ENCODE assay signal across 15 mouse cellular contexts in genomic region chr2:170772885-170773270, GRCm38 (mm10). TPM values are rescaled to one million over a fixed set of nuclear protein-coding genes. Genes with fewer than 3 reads are reported as not detected.
DNase-seq lines count a peak whose midpoint lies in the region; ATAC-seq lines count a peak whose summit lies in the region.
"Had no signal": no experiment of that assay in that cellular context is flagged by ENCODE, and none has a peak within 500 bp of the region (broad histone marks: within the 10 kb centered on the region; RNA-seq: fewer than 3 reads in every experiment).

No protein-coding gene starts in this region.

- no peak overlapping the region for H3K4me3 ChIP-seq in neural tube, embryonic 11.5 days (ENCODE audit: low read depth, low read length)
- no peak overlapping the region for H3K4me3 ChIP-seq in forebrain, embryonic 13.5 days
- H3K4me3 ChIP-seq in hindbrain, embryonic 16.5 days (ENCODE audit: low read length), result no peak overlapping the region
- no peak overlapping the region for H3K4me3 ChIP-seq in neural tube, embryonic 13.5 days
- H3K4me3 ChIP-seq: intestine, embryonic 15.5 days had no signal

- peaks cover 8% of the 10 kb centered on the region; the same call in 1 of the 2 replicates for H3K4me1 ChIP-seq in neural tube, embryonic 11.5 days (ENCODE audit: control insufficient read depth, insufficient read depth, low read length)
- peaks cover 30% of the 10 kb centered on the region for H3K4me1 ChIP-seq in forebrain, embryonic 13.5 days
- peaks cover 14% of the 10 kb centered on the region for H3K4me1 ChIP-seq in hindbrain, embryonic 16.5 days (ENCODE audit: control insufficient read depth, insufficient read depth, low read depth, low read length)
- H3K4me1 ChIP-seq in neural tube, embryonic 13.5 days (replicated peaks), result peaks cover 32% of the 10 kb centered on the region

- H3K27ac ChIP-seq in neural tube, embryonic 11.5 days (ENCODE audit: low read depth, low read length), result peak overlapping the region; percentile 63
- H3K27ac ChIP-seq in forebrain, embryonic 13.5 days, result peak overlapping the region; percentile 82
- H3K27ac ChIP-seq in hindbrain, embryonic 16.5 days (ENCODE audit: low read depth, low read length), result peak overlapping the region; percentile 32
- peak overlapping the region; percentile 80 for H3K27ac ChIP-seq in neural tube, embryonic 13.5 days (replicated peaks)
- H3K27ac ChIP-seq: intestine, embryonic 15.5 days; kidney, postnatal 0 days had no signal

- WGBS in neural tube, embryonic 11.5 days, result 34% methylated on average over 8 of the region's 8 CpGs
- 14% methylated on average over 8 of the region's 8 CpGs for whole genome bisulfite sequencing in forebrain, embryonic 13.5 days
- 14% methylated on average over 8 of the region's 8 CpGs for WGBS in hindbrain, embryonic 16.5 days
- WGBS in neural tube, embryonic 13.5 days, result 26% methylated on average over 8 of the region's 8 CpGs

- no peak for DNase-seq in neural tube, embryonic 11.5 days (ENCODE audit: low spot score)
- no peak for DNase-seq in neural tube, embryonic 10.5 days (ENCODE audit: extremely low spot score, low spot score)
- DNase-seq in frontal cortex, adult 2 months (ENCODE audit: extremely low spot score in 1 of 2, low spot score in 1 of 2), result no peak
- DNase-seq in adipocyte (ENCODE audit: low spot score), result no peak
- DNase-seq in adrenal gland, adult (ENCODE audit: inconsistent age in 2 of 2, low spot score in 1 of 2), result no peak
- DNase-seq: cerebellum, postnatal 36 days; gastrocnemius, postnatal 14 days; lung, adult 2 months; thymus, postnatal 4 days had no signal

- peak overlapping the region; percentile 33; the same call in 1 of the 2 replicates for H3K9ac ChIP-seq in neural tube, embryonic 11.5 days (ENCODE audit: low read length)
- H3K9ac ChIP-seq in forebrain, embryonic 13.5 days, result peak overlapping the region; percentile 38; the same call in 1 of the 2 replicates
- no peak overlapping the region for H3K9ac ChIP-seq in hindbrain, embryonic 16.5 days (ENCODE audit: low read depth, low read length)
- no peak overlapping the region for H3K9ac ChIP-seq in neural tube, embryonic 13.5 days
- H3K9ac ChIP-seq: intestine, embryonic 15.5 days; limb, embryonic 15.5 days had no signal

- no peaks in the 10 kb centered on the region for H3K27me3 ChIP-seq in neural tube, embryonic 11.5 days (ENCODE audit: control insufficient read depth, insufficient read depth, low read length)
- no peaks in the 10 kb centered on the region for H3K27me3 ChIP-seq in forebrain, embryonic 13.5 days
- no peaks in the 10 kb centered on the region for H3K27me3 ChIP-seq in hindbrain, embryonic 16.5 days (replicated peaks; ENCODE audit: control insufficient read depth, insufficient read depth, low read length)
- no peaks in the 10 kb centered on the region for H3K27me3 ChIP-seq in neural tube, embryonic 13.5 days
- H3K27me3 ChIP-seq: intestine, embryonic 15.5 days; limb, embryonic 15.5 days had no signal

- no peaks in the 10 kb centered on the region for H3K9me3 ChIP-seq in neural tube, embryonic 11.5 days (ENCODE audit: control insufficient read depth, low read length)
- no peaks in the 10 kb centered on the region for H3K9me3 ChIP-seq in forebrain, embryonic 13.5 days (replicated peaks)
- H3K9me3 ChIP-seq in hindbrain, embryonic 16.5 days (ENCODE audit: control insufficient read depth, low read length), result no peaks in the 10 kb centered on the region
- H3K9me3 ChIP-seq in neural tube, embryonic 13.5 days, result no peaks in the 10 kb centered on the region
- H3K9me3 ChIP-seq: intestine, embryonic 15.5 days; limb, embryonic 15.5 days had no signal

- no peaks in the 10 kb centered on the region for H3K36me3 ChIP-seq in neural tube, embryonic 11.5 days (ENCODE audit: control insufficient read depth, insufficient read depth, low read length)
- H3K36me3 ChIP-seq in forebrain, embryonic 13.5 days (ENCODE audit: poor library complexity, severe bottlenecking), result no peaks in the 10 kb centered on the region
- no peaks in the 10 kb centered on the region for H3K36me3 ChIP-seq in hindbrain, embryonic 16.5 days (ENCODE audit: control insufficient read depth, insufficient read depth, low read length)
- H3K36me3 ChIP-seq in neural tube, embryonic 13.5 days, result 0 out of 2 replicates have a peak, but pooled peaks cover 2% of the 10 kb centered on the region
- H3K36me3 ChIP-seq: intestine, embryonic 15.5 days; limb, embryonic 15.5 days had no signal

- ATAC-seq in neural tube, embryonic 11.5 days (ENCODE audit: insufficient read depth, low FRiP score, low TSS enrichment), result no peak
- peak; percentile 20; the same call in 1 of the 2 replicates for ATAC-seq in forebrain, embryonic 13.5 days
- ATAC-seq in hindbrain, embryonic 16.5 days, result no peak
- ATAC-seq in neural tube, embryonic 13.5 days (ENCODE audit: low read depth), result peak; percentile 32
- ATAC-seq: intestine, embryonic 15.5 days had no signal

- H3K4me2 ChIP-seq in neural tube, embryonic 11.5 days (ENCODE audit: low read depth), result 0 out of 2 replicates have a peak overlapping the region, but pooled peaks have one; percentile 8
- peak overlapping the region; percentile 50 for H3K4me2 ChIP-seq in forebrain, embryonic 13.5 days
- H3K4me2 ChIP-seq in hindbrain, embryonic 16.5 days (ENCODE audit: low read length), result peak overlapping the region; percentile 46
- H3K4me2 ChIP-seq in neural tube, embryonic 13.5 days, result peak overlapping the region; percentile 44

RNA-seq across cellular contexts. Expression of gene Dok5, which starts 41.3 kb away (rescaled TPM):
- polyA plus RNA-seq in neural tube, embryonic 11.5 days (2014; fragmentation: Nextera tagmentation; extraction: Ambion mirVana), result 18.8 and 23.5 TPM in 2 replicates
- polyA plus RNA-seq in forebrain, embryonic 13.5 days (2015; fragmentation: Nextera tagmentation; extraction: Ambion mirVana), result 30.4 and 30.5 TPM in 2 replicates
- polyA plus RNA-seq in hindbrain, embryonic 16.5 days (2015; fragmentation: Nextera tagmentation; extraction: Ambion mirVana), result 62.3 and 64.5 TPM in 2 replicates
- polyA plus RNA-seq in neural tube, embryonic 13.5 days (2015; fragmentation: Nextera tagmentation; extraction: Ambion mirVana), result 72.6 TPM in 2 replicates
- 28.9 and 30.2 TPM in 2 replicates for polyA plus RNA-seq in frontal cortex, adult 2 months (2012; rRNA removed)

Comparison
In these comparisons a context has a peak if more than half of its experiments do, and no peak if none do; other contexts are left out.
1. ATAC-seq: peak in forebrain, embryonic 13.5 days (single experiment) and neural tube, embryonic 13.5 days (single experiment); none in neural tube, embryonic 11.5 days (single experiment) and hindbrain, embryonic 16.5 days (single experiment).
2. H3K9ac ChIP-seq: peak in neural tube, embryonic 11.5 days (single experiment) and forebrain, embryonic 13.5 days (single experiment); none in hindbrain, embryonic 16.5 days (single experiment) and neural tube, embryonic 13.5 days (single experiment).
3. H3K27ac ChIP-seq: peak in every context shown above with its lines; median percentile 82 in forebrain, embryonic 13.5 days; 80 in neural tube, embryonic 13.5 days; 63 in neural tube, embryonic 11.5 days; 32 in hindbrain, embryonic 16.5 days.
4. Peak in every context shown above with its lines, with median percentiles within 50 percentile points of each other: H3K4me2 ChIP-seq.